Mouse (Mus musculus) heart, embryonic 12.5 days (tissue): Measurements from ENCODE around the gene Nxnl1. TPM values are rescaled to one million over a fixed set of nuclear protein-coding genes. Genes with fewer than 3 reads are reported as not detected.

ENCODE experiments used
- ATAC-seq: fragments of 200-750 bp; cut with Nextera tagmentation; 2 replicates; pipeline ENCODE4 v1.8.0; 2017; ENCODE audit warnings: moderate TSS enrichment, moderate library complexity; ENCODE audit not compliant: insufficient number of reproducible peaks, low FRiP score
- H3K27ac ChIP-seq: fragments of 300-500 bp; sonication (generic); 2 replicates; pipeline ENCODE4 v1.5.1; 2016; ENCODE audit warnings: mild to moderate bottlenecking, moderate library complexity; ENCODE audit not compliant: poor library complexity, severe bottlenecking
- H3K27me3 ChIP-seq: fragments of 300-500 bp; sonication (generic); replicated peaks from 2 replicates; pipeline ENCODE4 v1.6.1; 2016; ENCODE audit warnings: mild to moderate bottlenecking, moderate library complexity
- H3K36me3 ChIP-seq: fragments of 300-500 bp; sonication (generic); 2 replicates; pipeline ENCODE4 v1.6.1; 2016; ENCODE audit warnings: mild to moderate bottlenecking, moderate library complexity
- H3K4me1 ChIP-seq: fragments of 300-500 bp; sonication (generic); replicated peaks from 2 replicates; pipeline ENCODE4 v1.6.1; 2016; ENCODE audit warnings: mild to moderate bottlenecking
- H3K4me2 ChIP-seq: fragments of 300-500 bp; sonication (generic); 2 replicates; pipeline ENCODE4 v1.6.1; 2016; ENCODE audit warnings: mild to moderate bottlenecking, moderate library complexity
- H3K4me3 ChIP-seq: fragments of 300-500 bp; sonication (generic); 2 replicates; pipeline ENCODE4 v1.5.1; 2016; ENCODE audit warnings: mild to moderate bottlenecking
- H3K9ac ChIP-seq: fragments of 300-500 bp; sonication (generic); 2 replicates; pipeline ENCODE4 v1.6.1; 2016; ENCODE audit warnings: mild to moderate bottlenecking, moderate library complexity
- H3K9me3 ChIP-seq: fragments of 300-500 bp; sonication (generic); replicated peaks from 2 replicates; pipeline ENCODE4 v1.6.1; 2016; ENCODE audit warnings: mild to moderate bottlenecking, moderate library complexity
- WGBS: fragments of 180-500 bp; shearing (Covaris S2); methylation state at CpG from one replicate; pipeline ENCODE4 v1.1.7; 2016; 5-methylcytosine and 5-hydroxymethylcytosine counted together
- polyA plus RNA-seq: library from polyadenylated mRNA; unstranded; fragments of >200 nt; fragmentation: Nextera tagmentation; extraction: Ambion mirVana; gene quantifications from 2 replicates; pipeline ENCODE4 v1.2.1, GENCODE M21; 2016

The Nxnl1 gene
- polyA plus RNA-seq, 1 experiment from 2014 or later, result not detected

GRCm38 (mm10) chr8:71513018-71513754, 53.2 kb downstream of the Nxnl1 start:
- 58% methylated on average over 15 of the region's 15 CpGs for WGBS
- peak overlapping the region; percentile 45 for H3K27ac ChIP-seq
- peak; percentile 8; the same call in 1 of the 2 replicates for ATAC-seq

DNA sequence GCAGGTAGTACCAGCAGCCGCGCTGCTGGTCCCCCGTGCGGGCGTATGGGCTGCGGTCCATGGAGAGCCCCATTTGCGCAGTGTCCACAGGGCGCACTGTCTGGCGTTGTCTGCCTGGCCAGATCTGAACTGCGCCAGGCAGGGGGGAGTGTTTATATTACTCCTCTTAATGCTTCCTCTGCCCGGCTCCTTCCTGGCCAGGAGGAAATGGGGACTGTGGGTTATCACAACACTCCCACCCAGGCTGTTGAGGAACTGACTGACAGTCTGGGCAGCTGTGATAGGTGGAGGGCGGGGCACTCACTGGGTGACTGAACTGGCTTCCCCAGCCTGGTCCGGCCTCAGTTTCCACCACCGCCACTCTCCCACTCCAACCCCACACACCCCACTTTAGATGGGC, 54.8 kb downstream of the Nxnl1 start, which contains the start of gene Plvap:
Gene Plvap, minus strand, starts transcription at position 109 of the 400 bp plus-strand sequence.
- peak; percentile 76 for ATAC-seq
- Histone ChIP-seq H3K9ac (peak within 1 kb of the TSS; percentile 54), H3K4me1 (peaks cover 18% of the 10 kb centered on the region), H3K4me3 (peak within 1 kb of the TSS; percentile 47), H3K27ac (peak within 1 kb of the TSS; percentile 53), H3K36me3 (no peaks in the 10 kb centered on the region), H3K27me3 (peaks cover 54% of the 10 kb centered on the region), H3K9me3 (no peaks in the 10 kb centered on the region), H3K4me2 (peak within 1 kb of the TSS; percentile 62)
- 16% methylated on average over 14 of the region's 14 CpGs for WGBS

More at GRCm38 (mm10) chr8:71513018-71513754, 53.2 kb downstream of the Nxnl1 start:
- Histone ChIP-seq H3K9ac (no peak overlapping the region; the same call in 1 of the 2 replicates), H3K4me2 (no peak overlapping the region), H3K36me3 (no peaks in the 10 kb centered on the region), H3K27me3 (peaks cover 40% of the 10 kb centered on the region), H3K9me3 (no peaks in the 10 kb centered on the region), H3K4me3 (no peak overlapping the region), H3K4me1 (peaks cover 8% of the 10 kb centered on the region)

Other genes with a start within 250 kb of the Nxnl1 start
- 68.6 and 69.9 TPM in 2 replicates for gene Use1, start 199.8 kb downstream of the Nxnl1 start, polyA plus RNA-seq
- 5.5 and 5.7 TPM in 2 replicates for gene Ocel1, start 195.3 kb downstream of the Nxnl1 start, polyA plus RNA-seq
- 63.6 and 64.3 TPM in 2 replicates for gene Nr2f6, start 184.6 kb downstream of the Nxnl1 start, polyA plus RNA-seq
- gene Ushbp1, start 170.8 kb downstream of the Nxnl1 start, polyA plus RNA-seq, result 4.8 and 6.1 TPM in 2 replicates
- 77.6 and 94.2 TPM in 2 replicates for gene Babam1, start 169.7 kb downstream of the Nxnl1 start, polyA plus RNA-seq
- 28.8 and 30.2 TPM in 2 replicates for gene Ankle1, start 160.6 kb downstream of the Nxnl1 start, polyA plus RNA-seq
- 35.4 and 36.7 TPM in 2 replicates for gene Abhd8, start 102.9 kb downstream of the Nxnl1 start, polyA plus RNA-seq
- gene Mrpl34, start 101.6 kb downstream of the Nxnl1 start, polyA plus RNA-seq, result 172 and 175 TPM in 2 replicates
- gene Dda1, start 97.4 kb downstream of the Nxnl1 start, polyA plus RNA-seq, result 85.4 and 89.9 TPM in 2 replicates
- gene Ano8, start 80.6 kb downstream of the Nxnl1 start, polyA plus RNA-seq, result 2.7 and 3.8 TPM in 2 replicates
- gene Gtpbp3, start 78.5 kb downstream of the Nxnl1 start, polyA plus RNA-seq, result 11.6 and 12.8 TPM in 2 replicates
- 184 and 202 TPM in 2 replicates for gene Plvap, start 54.8 kb downstream of the Nxnl1 start, polyA plus RNA-seq
- 0.83 and 1.4 TPM in 2 replicates for gene Ccdc194, start 40.9 kb downstream of the Nxnl1 start, polyA plus RNA-seq
- 25.6 and 28.8 TPM in 2 replicates for gene Bst2, start 29.1 kb downstream of the Nxnl1 start, polyA plus RNA-seq
- 51.8 and 53.4 TPM in 2 replicates for gene Mvb12a, start 23.7 kb downstream of the Nxnl1 start, polyA plus RNA-seq
- gene Tmem221, start 7.7 kb downstream of the Nxnl1 start, polyA plus RNA-seq, result 0.28 and 0.58 TPM in 2 replicates
- 21.2 and 22.6 TPM in 2 replicates for gene Slc27a1, start 2.3 kb upstream of the Nxnl1 start, polyA plus RNA-seq
- gene Pgls, start 25.6 kb upstream of the Nxnl1 start, polyA plus RNA-seq, result 178 and 179 TPM in 2 replicates
- 2.2 and 2.4 TPM in 2 replicates for gene Fam129c, start 31.0 kb upstream of the Nxnl1 start, polyA plus RNA-seq
- 60.7 and 61.4 TPM in 2 replicates for gene Colgalt1, start 44.4 kb upstream of the Nxnl1 start, polyA plus RNA-seq
- gene Unc13a, start 105.2 kb upstream of the Nxnl1 start, polyA plus RNA-seq, result 0.47 and 0.64 TPM in 2 replicates
- gene Jak3, start 109.7 kb upstream of the Nxnl1 start, polyA plus RNA-seq, result 10.6 and 11.8 TPM in 2 replicates
- gene Insl3, start 122.6 kb upstream of the Nxnl1 start, polyA plus RNA-seq, result 2.0 and 2.4 TPM in 2 replicates
- 3.4 and 3.7 TPM in 2 replicates for gene B3gnt3, start 135.2 kb upstream of the Nxnl1 start, polyA plus RNA-seq
- gene Fcho1, start 159.1 kb upstream of the Nxnl1 start, polyA plus RNA-seq, result 1.6 and 2.1 TPM in 2 replicates